Mouse (Mus musculus) embryo, embryonic 10.5 days (tissue): Measurements from ENCODE around the gene Rfc3.
"Not testable (repeated sequence)": the region's sequence is repeated elsewhere in the genome, so short reads cannot be mapped to it uniquely, and the experiment has no call there.

Experiments used
- DNase-seq: peaks from one replicate; pipeline ENCODE4 v3.0.0-alpha.2; 2015; ENCODE audit warnings: low spot score

Rfc3 gene

DNA sequence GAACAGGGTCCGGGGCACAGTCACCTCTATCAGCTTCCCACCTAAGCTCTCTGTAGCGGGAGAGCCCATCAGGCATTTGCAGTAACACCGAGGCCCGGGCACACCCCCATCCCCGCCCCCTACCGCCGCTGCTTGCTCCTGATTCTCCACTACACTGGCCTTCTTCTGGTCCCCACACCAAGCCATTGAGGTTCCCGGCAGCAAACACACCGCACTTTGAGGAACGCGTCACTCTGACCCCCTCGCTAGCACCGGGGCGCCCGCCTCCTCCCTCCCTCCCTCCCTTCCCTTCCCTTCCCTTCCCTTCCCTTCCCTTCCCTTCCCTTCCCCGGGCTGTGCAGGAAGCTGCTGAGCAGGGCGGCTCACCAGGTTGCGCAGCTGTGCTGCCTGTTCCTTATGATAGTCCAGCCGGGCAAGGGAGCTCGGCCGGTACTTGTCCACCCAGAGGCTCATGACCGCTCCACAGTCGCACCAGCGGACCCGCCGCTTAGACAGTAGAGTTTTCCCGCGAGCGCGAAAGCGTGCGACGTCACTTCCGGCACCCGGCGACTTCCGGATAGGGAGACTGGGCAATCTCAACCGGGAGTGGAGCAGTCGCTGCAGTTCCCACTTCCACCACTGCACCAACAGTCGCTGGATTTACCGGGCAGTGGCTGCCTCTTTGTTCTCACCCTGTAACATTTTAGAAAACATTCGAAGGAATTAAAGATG is at the start of gene Rfc3:
TSS of gene Rfc3 (minus strand) at position 543 of the 711 bp plus-strand sequence.
- peak; percentile 97 for DNase-seq

DNA sequence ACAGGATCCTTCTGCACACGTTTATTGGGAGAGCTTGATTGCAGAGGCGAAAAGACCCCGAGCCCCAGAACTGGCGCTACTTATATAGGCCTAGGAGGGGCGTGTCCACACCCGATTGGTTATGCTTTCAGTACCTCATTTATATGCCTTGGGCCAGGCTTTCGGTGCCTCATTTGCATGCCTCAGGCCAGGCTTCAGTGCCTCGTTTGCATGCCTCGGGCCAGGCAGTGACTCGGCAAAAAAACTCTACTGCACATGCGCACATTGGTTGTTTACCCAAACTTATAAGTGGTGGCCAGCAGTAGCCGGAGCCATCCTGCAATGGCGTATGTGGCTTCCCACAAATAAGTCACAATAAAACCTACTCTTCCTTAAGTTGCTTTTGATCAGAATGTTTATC is 42.6 kb upstream of the Rfc3 start:
- DNase-seq = not testable (repeated sequence)

DNA sequence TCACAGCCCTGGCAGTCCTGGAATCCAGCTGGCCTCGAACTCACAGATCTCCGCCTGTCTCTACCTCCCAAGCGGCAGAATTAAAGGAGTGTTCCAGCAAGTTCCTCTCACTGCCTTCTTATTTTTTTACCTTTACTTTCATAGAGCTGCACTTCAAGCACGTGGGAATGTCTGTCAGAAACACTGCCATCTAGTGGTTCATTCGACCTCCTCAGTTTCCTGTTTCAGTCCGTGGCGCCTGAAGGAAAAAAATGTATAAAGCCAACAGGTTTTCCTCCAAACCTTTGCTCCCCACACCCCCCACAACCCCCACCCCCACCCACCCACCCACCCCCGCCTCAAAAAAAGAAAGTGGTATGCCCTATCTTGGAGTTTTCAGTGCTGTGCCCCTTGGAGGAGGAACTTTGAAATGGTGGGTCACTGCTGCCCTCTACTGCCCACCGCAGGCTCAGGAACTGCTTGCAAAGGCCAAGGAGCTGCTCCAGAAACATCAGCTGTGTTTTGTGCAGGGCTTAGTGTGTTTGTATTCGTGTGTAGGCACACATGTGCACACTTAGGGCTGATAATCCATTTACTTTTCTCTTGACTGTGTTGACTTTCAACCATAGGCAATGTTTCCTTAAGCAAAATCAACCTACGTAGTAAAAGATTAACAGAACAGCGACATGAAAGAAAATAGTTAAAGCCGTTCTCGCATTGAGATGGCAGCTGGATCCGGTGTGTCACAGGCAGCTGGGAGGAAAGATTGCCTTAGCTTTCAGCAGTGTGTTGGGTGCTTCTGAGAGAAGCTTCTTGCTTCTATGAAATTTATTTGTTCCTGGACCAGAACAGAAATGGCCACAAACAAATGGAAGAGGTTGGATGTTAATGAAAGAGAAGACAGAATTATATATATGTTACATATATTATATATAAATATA is 35.8 kb upstream of the Rfc3 start:
- peak; percentile 86 for DNase-seq

DNA sequence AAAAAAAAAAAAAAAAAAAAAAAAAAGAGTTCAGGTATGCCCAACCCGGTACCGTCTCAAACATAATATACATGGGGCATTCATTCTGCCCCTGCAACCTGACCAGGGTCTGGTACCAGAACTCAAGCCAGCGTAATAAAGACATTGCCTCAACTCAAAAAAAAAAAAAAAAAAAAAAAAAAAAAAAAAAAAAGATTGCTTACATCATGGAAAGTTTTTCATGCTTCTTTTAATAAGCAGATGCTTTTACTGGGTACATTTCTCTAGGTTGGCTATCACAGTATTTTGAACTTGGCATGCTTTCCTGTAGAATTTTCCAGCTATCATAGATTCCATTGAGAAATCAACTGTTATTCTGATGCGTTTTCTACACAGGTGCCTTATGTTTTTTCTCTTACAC is 11.2 kb upstream of the Rfc3 start:
- no peak for DNase-seq

DNA sequence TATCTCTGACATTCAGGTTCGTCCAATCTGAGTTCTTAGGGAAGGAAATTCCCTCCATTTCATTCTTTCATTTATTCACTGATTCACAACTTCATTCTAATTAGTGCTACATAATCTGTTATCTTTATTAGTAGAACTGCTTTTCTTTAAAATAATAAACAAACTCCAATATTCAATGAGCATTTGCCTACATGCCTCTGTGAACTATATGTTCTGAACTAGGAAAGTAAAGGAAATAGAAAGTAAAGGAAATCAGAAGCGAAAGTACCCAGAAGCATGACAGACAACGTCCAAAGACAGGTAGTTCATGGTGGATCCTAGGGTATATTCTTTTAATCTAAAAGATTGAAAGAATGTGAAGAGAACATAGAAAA is 356 bp upstream of the Rfc3 start:
- no peak for DNase-seq

DNA sequence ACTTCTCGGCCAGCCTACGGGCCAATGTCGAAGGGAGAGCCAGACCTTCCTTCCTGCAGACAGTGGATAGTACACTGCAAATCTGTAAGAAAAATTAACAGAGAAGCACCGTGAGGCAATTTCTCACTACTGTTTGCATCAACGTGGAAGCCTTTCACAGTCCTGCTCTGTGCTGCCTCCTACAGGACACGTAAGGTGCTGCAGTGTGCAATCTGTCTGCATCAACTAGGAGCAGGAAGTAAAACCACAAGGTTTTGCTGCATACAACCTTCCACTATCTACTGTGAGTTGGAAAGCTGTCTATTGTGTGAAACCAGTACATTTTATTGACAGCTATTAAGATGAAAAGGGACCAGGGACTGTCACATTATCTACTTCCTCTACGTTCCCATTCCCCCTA is 6.2 kb downstream of the Rfc3 start:
- DNase-seq = peak; percentile 32

DNA sequence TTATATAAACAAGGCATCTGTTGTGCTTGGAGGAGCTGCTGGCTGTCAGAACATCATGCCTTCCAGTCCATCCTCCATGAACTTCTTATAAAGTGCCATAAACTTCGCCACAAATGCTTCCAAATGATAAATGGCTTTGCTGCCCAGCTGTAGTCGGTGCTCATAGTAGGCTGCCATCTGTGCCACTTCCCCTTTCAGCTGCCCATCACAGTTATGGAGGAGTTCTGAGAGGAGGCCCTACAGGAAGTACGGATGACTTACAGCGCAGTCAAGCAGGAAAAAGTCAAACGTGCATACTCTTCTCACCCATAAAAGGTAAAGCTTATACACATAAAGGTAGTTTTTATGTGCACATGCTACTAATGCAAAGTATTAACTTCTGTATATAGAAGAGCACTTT is 8.2 kb downstream of the Rfc3 start:
- no peak for DNase-seq

DNA sequence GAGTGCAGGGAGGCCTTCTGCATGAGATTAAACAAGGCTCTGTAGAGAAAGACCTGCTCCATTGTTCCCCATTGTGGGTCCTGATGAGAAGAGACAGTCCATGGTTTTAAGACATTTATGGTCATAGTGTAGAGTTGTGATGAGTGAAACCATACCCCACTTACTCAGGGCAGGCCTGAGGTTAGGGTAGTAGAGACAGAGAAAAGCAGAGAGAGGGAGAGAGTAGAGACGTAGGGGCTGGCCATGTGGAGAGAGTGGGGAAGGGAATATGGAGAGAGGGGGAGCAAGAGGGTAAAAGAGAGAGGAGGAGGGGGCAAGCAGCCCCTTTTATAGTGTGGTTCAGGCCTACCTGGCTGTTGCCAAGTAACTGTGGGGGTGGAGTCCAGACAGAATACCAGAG is 8.9 kb downstream of the Rfc3 start:
- no peak for DNase-seq

DNA sequence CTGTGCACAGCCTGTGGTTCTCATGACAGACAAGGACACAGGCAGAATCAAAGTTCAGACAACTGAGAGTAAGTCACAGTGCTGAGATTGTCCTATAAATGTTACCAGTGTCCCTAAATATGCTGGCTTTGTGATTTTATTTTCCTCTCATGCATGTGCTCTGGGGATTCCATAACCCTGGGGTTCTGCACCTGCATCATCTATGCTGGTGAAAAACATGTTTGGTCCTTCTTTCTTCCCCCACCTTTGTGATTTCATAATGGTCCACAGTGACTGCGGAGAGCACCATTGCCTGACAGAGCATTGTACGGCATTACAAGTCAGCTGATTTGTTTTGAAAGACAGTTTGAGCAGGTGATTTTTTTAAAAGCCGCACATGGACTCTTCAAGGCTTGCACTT is 45.1 kb downstream of the Rfc3 start, which contains the start of gene Vmn2r18:
TSS of gene Vmn2r18 (minus strand) at position 101 of the 400 bp plus-strand sequence.
- no peak for DNase-seq

DNA sequence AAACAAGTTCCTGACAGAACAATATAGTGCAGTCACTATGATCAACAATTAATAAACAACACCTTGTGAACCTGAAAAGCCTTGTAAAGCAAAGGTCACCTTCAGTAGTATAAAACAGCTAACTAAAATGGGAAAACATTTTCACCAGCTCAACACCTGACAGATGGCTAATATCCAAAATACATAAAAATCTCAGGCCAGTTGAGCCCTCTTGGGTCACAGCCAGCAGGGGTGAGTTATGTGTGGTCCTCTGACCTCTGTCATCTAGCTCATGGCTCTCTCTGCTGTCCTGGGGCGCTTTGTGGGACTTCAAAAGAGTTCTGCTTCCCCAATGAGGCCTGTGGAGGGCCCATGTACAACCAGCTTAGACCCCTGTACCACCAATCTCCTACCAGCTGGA is 49.3 kb downstream of the Rfc3 start:
- no peak for DNase-seq
